Mouse (Mus musculus) thymus, adult 2 months (tissue): ENCODE data around the gene Gcdh.

Source experiments
- CTCF ChIP-seq: fragments of 200-500 bp; IDR thresholded peaks from 2 replicates; pipeline ENCODE4 v1.5.1; 2012; ENCODE audit warnings: mild to moderate bottlenecking, control low read depth, low read length, moderate library complexity, borderline replicate concordance; ENCODE audit not compliant: control insufficient read depth, poor library complexity, insufficient read depth; ENCODE audit errors: extremely low read depth
- POLR2A ChIP-seq: fragments of 200-500 bp; IDR thresholded peaks from 2 replicates; pipeline ENCODE4 v1.6.1; 2012; ENCODE audit warnings: mild to moderate bottlenecking, low read length, control low read depth, moderate library complexity; ENCODE audit not compliant: control insufficient read depth, poor library complexity, insufficient read depth; ENCODE audit errors: extremely low read depth

DNA sequence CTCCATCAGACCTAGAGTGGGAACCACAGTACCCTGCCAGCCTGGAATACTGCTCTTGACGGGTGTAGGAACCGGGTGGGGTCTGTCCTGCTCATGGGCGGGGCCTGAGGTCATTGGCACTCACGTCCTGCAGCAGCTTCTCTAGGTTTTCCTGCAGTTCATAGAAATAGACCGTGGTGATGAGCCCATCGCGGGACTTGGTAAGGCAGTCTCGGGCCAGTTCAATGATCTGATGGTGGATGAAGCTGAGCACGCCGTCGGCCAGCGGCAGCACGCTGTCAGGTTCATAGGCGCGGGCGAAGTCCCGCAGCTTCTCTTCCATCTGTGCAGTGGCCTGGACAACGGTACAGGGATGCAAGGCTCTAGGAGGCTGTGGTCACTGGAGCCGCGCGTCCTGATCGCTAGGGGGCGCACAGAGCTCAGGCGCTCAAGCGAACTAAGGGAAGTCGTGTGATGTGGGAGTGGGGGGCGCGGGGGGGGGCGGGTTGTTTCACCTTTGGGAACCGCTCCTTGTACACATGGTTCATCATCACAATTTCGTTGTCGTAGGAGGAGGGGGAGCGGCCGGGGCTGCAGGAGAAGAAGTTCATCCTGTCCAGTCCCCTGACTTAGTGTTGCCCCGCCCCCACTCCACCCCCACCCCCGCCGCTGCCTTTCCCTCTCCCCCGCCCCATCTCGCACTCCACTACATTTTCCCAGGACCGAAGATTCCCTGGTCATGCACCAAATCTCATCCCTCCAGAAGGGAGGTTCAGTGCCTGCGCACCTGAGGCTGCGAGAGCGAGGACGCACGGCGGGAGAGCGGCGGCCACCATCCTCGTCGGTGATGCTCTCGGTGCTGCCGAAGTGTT lies 35.0 kb upstream of the Gcdh start:
- TF ChIP-seq CTCF: peak; percentile 73; the same call in 1 of the 2 replicates
- TF ChIP-seq POLR2A: no peak
